Mouse (Mus musculus): ENCODE data around the gene Prdm15. TPM values are rescaled to one million over a fixed set of nuclear protein-coding genes. Genes with fewer than 3 reads are reported as not detected.
A peak's percentile ranks its signal among the peaks of the same experiment; 100 is the strongest.

Prdm15 gene
- polyA plus RNA-seq (2015; fragmentation: Nextera tagmentation; extraction: Ambion mirVana): 16.3 TPM in 2 replicates

- Histone ChIP-seq H3K4me1 (peaks cover 20% of the 10 kb centered on the region), H3K9me3 (no peaks in the 10 kb centered on the region), H3K4me3 (peak within 1 kb of the TSS; percentile 96), H3K36me3 (no peaks in the 10 kb centered on the region), H3K27ac (replicated peaks) (peak within 1 kb of the TSS; percentile 99), H3K4me2 (replicated peaks) (peak within 1 kb of the TSS; percentile 74), H3K27me3 (no peaks in the 10 kb centered on the region), H3K9ac (replicated peaks) (peak within 1 kb of the TSS; percentile 98)
- ATAC-seq (replicated peaks): peak; percentile 91
- WGBS: under 1% methylated on average over 31 of the region's 31 CpGs
Measured at GRCm38 (mm10) chr16:97851741-97852319, at the start of gene Prdm15. Gene Prdm15 (minus strand): TSS chr16:97851850.

DNA sequence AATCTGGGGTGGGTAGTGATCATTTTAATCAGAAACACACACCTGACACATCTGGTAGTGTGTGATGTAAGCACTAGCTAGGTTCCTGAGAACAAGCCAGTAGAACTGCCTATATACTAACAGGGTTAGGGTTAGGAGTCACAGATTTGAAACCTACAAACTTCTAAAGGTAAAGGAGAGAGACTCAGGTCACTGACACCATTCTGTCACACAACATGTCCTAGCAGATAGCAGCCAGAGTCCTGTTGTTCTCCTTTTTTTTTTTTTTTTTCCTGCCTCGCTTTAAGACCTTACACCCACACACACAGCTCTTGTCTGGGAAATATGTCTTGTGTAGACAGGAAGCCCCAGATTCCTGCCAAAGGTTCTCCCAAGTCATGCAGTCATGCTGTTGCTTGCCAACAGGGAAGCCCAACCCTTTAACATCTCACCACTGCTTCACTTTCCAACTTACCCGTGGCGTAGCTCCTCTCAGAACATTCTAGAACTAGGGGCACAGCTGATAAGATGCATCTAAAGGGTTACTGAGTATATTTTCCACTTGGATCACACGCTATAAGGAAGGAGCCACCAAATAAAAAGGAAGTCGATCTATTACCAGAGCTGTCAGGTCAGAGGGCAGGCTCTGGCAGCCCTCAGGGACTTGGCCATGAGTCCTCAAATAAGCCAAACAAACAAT lies 45.8 kb upstream of the Prdm15 start:
- H3K9me3 ChIP-seq: no peaks in the 10 kb centered on the region
- H3K36me3 ChIP-seq: no peaks in the 10 kb centered on the region
- H3K4me2 ChIP-seq (replicated peaks): no peak overlapping the region
- WGBS: 78% methylated on average over 5 of the region's 5 CpGs
- H3K27me3 ChIP-seq: no peaks in the 10 kb centered on the region
- H3K4me3 ChIP-seq: no peak overlapping the region
- H3K9ac ChIP-seq (replicated peaks): no peak overlapping the region
- H3K27ac ChIP-seq (replicated peaks): no peak overlapping the region
- ATAC-seq (replicated peaks): no peak
- H3K4me1 ChIP-seq: no peaks in the 10 kb centered on the region

GRCm38 (mm10) chr16:97887762-97888161 lies 36.1 kb upstream of the Prdm15 start:
- Histone ChIP-seq H3K9ac (replicated peaks) (no peak overlapping the region), H3K4me2 (replicated peaks) (no peak overlapping the region), H3K36me3 (no peaks in the 10 kb centered on the region), H3K9me3 (no peaks in the 10 kb centered on the region), H3K27me3 (no peaks in the 10 kb centered on the region), H3K4me3 (no peak overlapping the region), H3K4me1 (no peaks in the 10 kb centered on the region), H3K27ac (replicated peaks) (no peak overlapping the region)
- ATAC-seq (replicated peaks): no peak

- Histone ChIP-seq H3K27ac (replicated peaks) (no peak overlapping the region), H3K9me3 (no peaks in the 10 kb centered on the region), H3K4me3 (no peak overlapping the region), H3K9ac (replicated peaks) (no peak overlapping the region), H3K4me1 (no peaks in the 10 kb centered on the region), H3K27me3 (no peaks in the 10 kb centered on the region), H3K4me2 (replicated peaks) (no peak overlapping the region), H3K36me3 (no peaks in the 10 kb centered on the region)
- WGBS: 93% methylated on average over 1 of the region's 1 CpGs
- no peak for ATAC-seq (replicated peaks)
Measured at GRCm38 (mm10) chr16:97883696-97884095, 32.0 kb upstream of the Prdm15 start.

DNA sequence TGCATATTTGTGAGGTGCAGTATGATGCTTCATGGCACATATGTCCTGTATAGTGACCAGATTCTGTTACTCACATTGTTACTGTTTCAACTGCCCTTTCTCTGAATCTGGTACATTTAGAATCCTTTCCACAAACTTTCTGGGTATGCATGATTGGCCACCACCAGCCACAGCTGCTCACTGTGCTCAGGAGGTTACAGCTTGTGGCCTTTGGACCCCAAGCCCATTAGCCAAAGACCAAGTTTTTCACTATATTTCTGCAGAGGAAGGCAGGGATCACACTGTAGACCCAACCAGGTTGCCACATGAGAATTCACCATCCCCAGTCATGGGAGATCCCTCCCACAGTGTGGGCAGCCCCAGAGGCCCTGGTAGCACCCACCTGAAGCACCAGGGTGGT lies 31.2 kb upstream of the Prdm15 start:
- no peaks in the 10 kb centered on the region for H3K4me1 ChIP-seq
- no peaks in the 10 kb centered on the region for H3K9me3 ChIP-seq
- H3K36me3 ChIP-seq: no peaks in the 10 kb centered on the region
- no peak for ATAC-seq (replicated peaks)
- no peak overlapping the region for H3K9ac ChIP-seq (replicated peaks)
- no peaks in the 10 kb centered on the region for H3K27me3 ChIP-seq
- H3K4me3 ChIP-seq: no peak overlapping the region
- no peak overlapping the region for H3K4me2 ChIP-seq (replicated peaks)
- no peak overlapping the region for H3K27ac ChIP-seq (replicated peaks)

GRCm38 (mm10) chr16:97879134-97879533 lies 27.5 kb upstream of the Prdm15 start:
- ATAC-seq (replicated peaks): no peak
- 93% methylated on average over 1 of the region's 1 CpGs for WGBS
- H3K27ac ChIP-seq (replicated peaks): no peak overlapping the region
- no peak overlapping the region for H3K4me3 ChIP-seq
- no peak overlapping the region for H3K9ac ChIP-seq (replicated peaks)
- no peak overlapping the region for H3K4me2 ChIP-seq (replicated peaks)
- H3K27me3 ChIP-seq: no peaks in the 10 kb centered on the region
- H3K9me3 ChIP-seq: no peaks in the 10 kb centered on the region
- no peaks in the 10 kb centered on the region for H3K4me1 ChIP-seq
- no peaks in the 10 kb centered on the region for H3K36me3 ChIP-seq

- 93% methylated on average over 3 of the region's 3 CpGs for WGBS
- ATAC-seq (replicated peaks): no peak
- Histone ChIP-seq H3K27me3 (no peaks in the 10 kb centered on the region), H3K4me3 (no peak overlapping the region), H3K9ac (replicated peaks) (no peak overlapping the region), H3K4me1 (no peaks in the 10 kb centered on the region), H3K4me2 (replicated peaks) (no peak overlapping the region), H3K36me3 (0 out of 2 replicates have a peak, but pooled peaks cover 6% of the 10 kb centered on the region), H3K9me3 (no peaks in the 10 kb centered on the region), H3K27ac (replicated peaks) (no peak overlapping the region)
Measured at GRCm38 (mm10) chr16:97877502-97877901, 25.9 kb upstream of the Prdm15 start.

GRCm38 (mm10) chr16:97875101-97875500 lies 23.5 kb upstream of the Prdm15 start:
- Histone ChIP-seq H3K27ac (replicated peaks) (no peak overlapping the region), H3K4me1 (no peaks in the 10 kb centered on the region), H3K4me3 (no peak overlapping the region), H3K4me2 (replicated peaks) (no peak overlapping the region), H3K36me3 (0 out of 2 replicates have a peak, but pooled peaks cover 6% of the 10 kb centered on the region), H3K27me3 (no peaks in the 10 kb centered on the region), H3K9me3 (no peaks in the 10 kb centered on the region), H3K9ac (replicated peaks) (no peak overlapping the region)
- no peak for ATAC-seq (replicated peaks)
- 90% methylated on average over 4 of the region's 4 CpGs for WGBS

GRCm38 (mm10) chr16:97874376-97874775 lies 22.7 kb upstream of the Prdm15 start:
- Histone ChIP-seq H3K36me3 (0 out of 2 replicates have a peak, but pooled peaks cover 6% of the 10 kb centered on the region), H3K4me1 (no peaks in the 10 kb centered on the region), H3K27ac (replicated peaks) (no peak overlapping the region), H3K4me2 (replicated peaks) (no peak overlapping the region), H3K9ac (replicated peaks) (no peak overlapping the region), H3K9me3 (no peaks in the 10 kb centered on the region), H3K27me3 (no peaks in the 10 kb centered on the region), H3K4me3 (no peak overlapping the region)
- 65% methylated on average over 1 of the region's 1 CpGs for WGBS
- no peak for ATAC-seq (replicated peaks)

DNA sequence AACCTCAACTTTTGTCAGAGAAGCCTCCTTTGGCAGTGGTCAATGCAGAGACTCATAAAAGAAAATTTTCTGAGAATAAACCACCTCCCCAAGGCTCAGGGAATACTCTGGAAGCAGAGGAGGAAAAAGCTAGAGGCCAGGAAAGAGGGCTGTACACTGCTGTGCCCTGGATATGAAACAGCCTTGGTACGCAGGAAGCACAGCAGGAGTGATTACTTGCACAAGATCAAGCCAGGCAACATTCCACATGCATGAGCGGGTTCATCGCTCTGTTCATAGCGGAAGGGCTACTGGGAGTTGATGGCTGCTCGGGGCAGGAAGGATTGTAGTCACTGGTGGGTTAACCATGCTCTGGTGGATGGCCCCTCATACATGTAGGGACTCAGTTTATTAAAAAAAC lies 21.0 kb upstream of the Prdm15 start:
- Histone ChIP-seq H3K4me3 (no peak overlapping the region), H3K4me2 (replicated peaks) (no peak overlapping the region), H3K36me3 (0 out of 2 replicates have a peak, but pooled peaks cover 6% of the 10 kb centered on the region), H3K9ac (replicated peaks) (no peak overlapping the region), H3K27ac (replicated peaks) (no peak overlapping the region), H3K27me3 (no peaks in the 10 kb centered on the region), H3K4me1 (no peaks in the 10 kb centered on the region), H3K9me3 (no peaks in the 10 kb centered on the region)
- 64% methylated on average over 5 of the region's 5 CpGs for WGBS
- no peak for ATAC-seq (replicated peaks)

DNA sequence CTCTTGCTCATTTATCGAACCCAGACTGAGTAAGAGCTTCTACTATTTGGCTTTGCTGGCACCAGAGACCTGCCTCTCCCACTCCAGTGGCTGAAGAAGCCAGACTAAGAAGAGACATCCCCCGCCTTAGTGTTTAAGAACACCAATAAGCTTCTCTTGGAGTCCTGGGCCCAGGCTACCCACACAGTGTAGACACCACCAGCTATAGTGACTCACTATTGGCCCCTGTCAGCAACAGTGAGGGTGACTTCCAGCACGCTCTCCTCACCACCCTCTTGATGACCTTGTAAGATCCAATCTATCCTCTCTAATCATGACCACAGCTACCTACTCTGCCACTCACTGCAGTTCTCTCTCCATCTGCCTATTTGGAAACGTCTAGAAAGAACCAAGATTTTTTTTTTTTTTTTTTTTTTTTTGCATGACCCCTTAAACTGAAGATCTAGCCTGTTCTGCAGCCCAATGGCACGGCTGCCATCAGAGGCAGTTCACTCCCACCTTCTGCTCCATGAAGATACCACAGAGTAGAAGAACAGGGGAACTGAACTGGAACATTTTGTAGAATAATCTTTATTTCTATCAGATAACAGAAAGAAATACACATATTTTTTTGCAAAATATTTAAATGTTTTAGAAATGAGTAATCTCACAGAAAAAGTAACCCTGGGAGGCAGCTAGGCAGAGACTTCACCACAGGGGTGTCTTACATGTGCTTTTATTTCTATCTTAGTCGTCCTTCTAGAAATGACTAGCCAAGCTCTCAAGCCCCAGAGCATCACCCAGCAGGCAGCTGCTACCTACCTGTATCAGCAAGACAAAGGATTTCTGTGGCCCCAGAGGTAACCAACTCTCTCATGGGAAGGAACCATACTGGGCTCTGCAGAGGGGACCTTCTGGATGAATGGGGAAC lies 17.8 kb upstream of the Prdm15 start:
- no peak overlapping the region for H3K4me3 ChIP-seq
- 76% methylated on average over 6 of the region's 6 CpGs for WGBS
- H3K9ac ChIP-seq (replicated peaks): no peak overlapping the region
- no peak overlapping the region for H3K4me2 ChIP-seq (replicated peaks)
- no peaks in the 10 kb centered on the region for H3K4me1 ChIP-seq
- H3K9me3 ChIP-seq: no peaks in the 10 kb centered on the region
- peaks cover 10% of the 10 kb centered on the region; the same call in 1 of the 2 replicates for H3K36me3 ChIP-seq
- ATAC-seq (replicated peaks): no peak
- H3K27ac ChIP-seq (replicated peaks): no peak overlapping the region
- H3K27me3 ChIP-seq: no peaks in the 10 kb centered on the region

GRCm38 (mm10) chr16:97863932-97864467 lies 12.3 kb upstream of the Prdm15 start:
- WGBS: 84% methylated on average over 3 of the region's 3 CpGs
- H3K4me2 ChIP-seq (replicated peaks): no peak overlapping the region

More at GRCm38 (mm10) chr16:97863932-97864467, 12.3 kb upstream of the Prdm15 start:
- ATAC-seq (replicated peaks): no peak
- no peak overlapping the region for H3K9ac ChIP-seq (replicated peaks)
- H3K4me1 ChIP-seq: no peaks in the 10 kb centered on the region
- H3K27ac ChIP-seq (replicated peaks): no peak overlapping the region
- no peak overlapping the region for H3K4me3 ChIP-seq
- H3K9me3 ChIP-seq: no peaks in the 10 kb centered on the region
- H3K27me3 ChIP-seq: no peaks in the 10 kb centered on the region
- peaks cover 4% of the 10 kb centered on the region; the same call in 1 of the 2 replicates for H3K36me3 ChIP-seq
